Mouse (Mus musculus): ENCODE measurements around the gene Traf3ip1. TPM values are rescaled to one million over a fixed set of nuclear protein-coding genes. Genes with fewer than 3 reads are reported as not detected.

Traf3ip1 gene
- total RNA-seq, 4 experiments from 2014 or later: 11.4 to 15.7 (median 12.9) TPM

Other genes with a start within 250 kb of the Traf3ip1 start
- 10 to 100 TPM; 57.7 to 87.7 (median 71.3) TPM for gene Ube2f, start 244.3 kb upstream of the Traf3ip1 start, total RNA-seq (2022)
- gene Scly, start 196.3 kb upstream of the Traf3ip1 start, total RNA-seq (2022): 10 to 100 TPM; 31.4 to 42.7 (median 35.8) TPM
- gene Espnl, start 172.6 kb upstream of the Traf3ip1 start, total RNA-seq (2022): under 1 TPM in 3 of 4 experiments, not detected in 1; 0.09 to 0.25 (median 0.21) TPM
- gene Klhl30, start 143.6 kb upstream of the Traf3ip1 start, total RNA-seq (2022): 1 to 10 TPM; 2.2 to 3.0 (median 2.5) TPM
- gene Erfe, start 128.2 kb upstream of the Traf3ip1 start, total RNA-seq (2022): 1 to 10 TPM; 1.7 to 8.3 (median 4.8) TPM
- gene Ilkap, start 95.8 kb upstream of the Traf3ip1 start, total RNA-seq (2022): 100 to 1,000 TPM in 3 of 4 experiments, 10 to 100 TPM in 1; 89.4 to 138 (median 108) TPM
- gene Hes6, start 80.6 kb upstream of the Traf3ip1 start, total RNA-seq (2022): 100 to 1,000 TPM; 178 to 376 (median 294) TPM
- 10 to 100 TPM; 42.5 to 75.0 (median 45.4) TPM for gene Per2, start 35.3 kb upstream of the Traf3ip1 start, total RNA-seq (2022)
- gene Asb1, start 45.9 kb downstream of the Traf3ip1 start, total RNA-seq (2022): 10 to 100 TPM; 22.5 to 25.4 (median 23.4) TPM